Mouse (Mus musculus): Measurements from ENCODE around the gene Zap70. TPM values are rescaled to one million over a fixed set of nuclear protein-coding genes. Genes with fewer than 3 reads are reported as not detected.

Gene Zap70
- total and polyA plus RNA-seq, 2 experiments from 2014 or later = 0.08 TPM; not detected in 1

DNA sequence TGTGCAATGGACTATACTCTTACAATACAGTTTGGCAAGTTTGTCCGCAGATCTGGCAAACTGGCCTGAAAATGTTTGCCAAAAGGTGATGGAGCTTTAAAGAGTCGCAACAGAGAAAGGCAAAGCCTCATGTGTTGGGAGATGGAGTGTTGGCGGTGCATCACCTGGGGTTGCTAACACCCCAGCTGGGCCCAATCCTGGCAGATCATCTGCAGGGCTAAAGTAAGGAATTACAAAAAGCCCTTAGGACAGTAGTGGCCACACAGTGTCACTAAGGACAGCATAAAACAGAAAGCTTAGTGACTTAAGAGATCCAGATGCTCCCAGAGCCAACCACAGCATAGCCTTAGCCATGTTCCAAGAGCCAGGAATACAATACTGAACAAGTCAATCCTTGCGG is 43.2 kb downstream of the Zap70 start:
- no peak for TF ChIP-seq EP300 (IDR thresholded peaks at IDR 0.05; ENCODE audit: low read depth)
- no peak for TF ChIP-seq CTCF (IDR thresholded peaks at IDR 0.05; ENCODE audit: low read depth)
- Histone ChIP-seq H3K27me3 (ENCODE audit: control insufficient read depth, insufficient read depth, low read length) (no peaks in the 10 kb centered on the region), H3K4me1 (ENCODE audit: control insufficient read depth, insufficient read depth) (0 out of 2 replicates have a peak, but pooled peaks cover 5% of the 10 kb centered on the region), H3K9ac (replicated peaks; ENCODE audit: low read depth, low read length) (no peak overlapping the region), H3K9me3 (replicated peaks; ENCODE audit: control insufficient read depth, low read length) (no peaks in the 10 kb centered on the region), H3K36me3 (replicated peaks; ENCODE audit: control insufficient read depth, insufficient read depth, low read length) (peaks cover 83% of the 10 kb centered on the region), H3K4me3 (ENCODE audit: low read depth, low read length) (no peak overlapping the region), H3K4me2 (ENCODE audit: low read depth, low read length) (no peak overlapping the region), H3K27ac (ENCODE audit: low read depth) (no peak overlapping the region)
- 84% methylated on average over 4 of the region's 4 CpGs for WGBS
- ATAC-seq (ENCODE audit: insufficient read depth, low read depth) (no peak), DNase-seq (ENCODE audit: low spot score) (no peak)

DNA sequence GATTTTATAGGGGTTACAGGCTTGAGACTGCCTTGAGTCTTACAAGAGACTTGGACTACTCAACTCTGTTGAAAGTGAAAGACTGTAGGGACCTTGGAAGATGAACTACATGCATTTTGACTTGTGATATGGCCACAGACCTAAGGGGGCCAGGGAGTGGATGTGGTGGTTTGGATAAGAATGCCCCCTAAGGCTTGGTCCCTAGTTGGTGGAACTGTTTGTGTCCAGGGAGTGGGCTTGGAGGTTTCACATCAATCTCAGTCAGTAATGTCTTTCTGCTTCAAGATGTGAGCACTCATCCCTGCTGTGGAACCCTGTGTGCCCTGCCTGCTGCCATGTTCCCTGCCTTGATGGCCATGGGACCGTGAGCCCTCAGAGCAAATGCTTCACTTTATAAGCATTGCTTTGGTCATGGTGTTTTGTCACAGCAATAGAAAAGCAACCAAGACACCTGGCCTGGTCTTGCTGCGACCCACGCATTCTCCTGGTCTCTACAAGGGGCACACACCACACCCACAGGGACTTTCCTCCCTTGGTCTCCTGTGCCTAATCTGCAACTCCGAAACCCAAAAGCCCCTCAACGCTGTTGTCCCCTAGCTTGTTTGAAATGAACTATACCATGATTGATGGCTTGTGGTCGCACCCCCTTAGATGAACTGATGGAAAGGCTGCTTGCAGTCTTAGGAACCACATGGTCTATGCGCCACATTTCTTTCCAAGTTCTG is 44.7 kb downstream of the Zap70 start:
- Histone ChIP-seq H3K36me3 (replicated peaks; ENCODE audit: control insufficient read depth, insufficient read depth, low read length) (peaks cover 86% of the 10 kb centered on the region), H3K27me3 (ENCODE audit: control insufficient read depth, insufficient read depth, low read length) (no peaks in the 10 kb centered on the region), H3K27ac (ENCODE audit: low read depth) (no peak overlapping the region), H3K4me1 (ENCODE audit: control insufficient read depth, insufficient read depth) (no peaks in the 10 kb centered on the region), H3K4me3 (ENCODE audit: low read depth, low read length) (no peak overlapping the region), H3K9ac (replicated peaks; ENCODE audit: low read depth, low read length) (no peak overlapping the region), H3K9me3 (replicated peaks; ENCODE audit: control insufficient read depth, low read length) (no peaks in the 10 kb centered on the region), H3K4me2 (ENCODE audit: low read depth, low read length) (no peak overlapping the region)
- DNase-seq (ENCODE audit: low spot score) = no peak
- WGBS = 95% methylated on average over 7 of the region's 7 CpGs
- no peak for TF ChIP-seq EP300 (IDR thresholded peaks at IDR 0.05; ENCODE audit: low read depth)
- no peak for TF ChIP-seq CTCF (IDR thresholded peaks at IDR 0.05; ENCODE audit: low read depth)
- ATAC-seq (ENCODE audit: insufficient read depth, low read depth) = no peak

DNA sequence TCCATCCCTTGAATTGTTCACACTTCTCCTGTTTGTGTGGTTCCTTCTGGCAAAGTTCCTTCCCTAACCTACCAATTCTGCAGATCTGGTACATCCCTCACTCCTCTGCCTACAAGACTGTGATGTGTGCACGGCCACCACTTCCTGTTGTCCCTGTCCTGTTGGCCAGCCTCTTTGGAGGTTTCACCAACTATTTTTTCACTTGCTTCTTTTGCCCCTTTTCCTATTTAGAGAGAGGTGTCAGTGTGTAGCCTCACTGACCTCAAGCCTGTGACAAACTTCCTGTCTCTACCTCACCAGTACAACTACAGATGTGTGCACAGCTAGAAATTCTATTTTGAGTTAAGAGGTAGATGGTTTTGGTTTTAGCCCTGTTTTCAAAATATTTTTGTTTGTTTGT is 45.5 kb downstream of the Zap70 start:
- WGBS = 79% methylated on average over 1 of the region's 1 CpGs
- TF ChIP-seq EP300 (IDR thresholded peaks at IDR 0.05; ENCODE audit: low read depth) (no peak), CTCF (IDR thresholded peaks at IDR 0.05; ENCODE audit: low read depth) (no peak)
- no peaks in the 10 kb centered on the region for H3K27me3 ChIP-seq (ENCODE audit: control insufficient read depth, insufficient read depth, low read length)
- no peaks in the 10 kb centered on the region for H3K9me3 ChIP-seq (replicated peaks; ENCODE audit: control insufficient read depth, low read length)
- H3K4me3 ChIP-seq (ENCODE audit: low read depth, low read length) = no peak overlapping the region
- ATAC-seq (ENCODE audit: insufficient read depth, low read depth) (no peak), DNase-seq (ENCODE audit: low spot score) (no peak)
- H3K27ac ChIP-seq (ENCODE audit: low read depth) = no peak overlapping the region
- H3K4me2 ChIP-seq (ENCODE audit: low read depth, low read length) = no peak overlapping the region
- peaks cover 86% of the 10 kb centered on the region for H3K36me3 ChIP-seq (replicated peaks; ENCODE audit: control insufficient read depth, insufficient read depth, low read length)
- H3K9ac ChIP-seq (replicated peaks; ENCODE audit: low read depth, low read length) = no peak overlapping the region
- H3K4me1 ChIP-seq (ENCODE audit: control insufficient read depth, insufficient read depth) = no peaks in the 10 kb centered on the region

GRCm38 (mm10) chr1:36807782-36808565 is 46.4 kb downstream of the Zap70 start:
- H3K4me1 ChIP-seq (ENCODE audit: control insufficient read depth, insufficient read depth) = no peaks in the 10 kb centered on the region
- H3K27ac ChIP-seq (ENCODE audit: low read depth) = no peak overlapping the region
- TF ChIP-seq EP300 (IDR thresholded peaks at IDR 0.05; ENCODE audit: low read depth) = no peak
- TF ChIP-seq CTCF (IDR thresholded peaks at IDR 0.05; ENCODE audit: low read depth) = no peak
- H3K4me3 ChIP-seq (ENCODE audit: low read depth, low read length) = no peak overlapping the region
- H3K9ac ChIP-seq (replicated peaks; ENCODE audit: low read depth, low read length) = no peak overlapping the region
- DNase-seq (ENCODE audit: low spot score) = no peak
- no peaks in the 10 kb centered on the region for H3K9me3 ChIP-seq (replicated peaks; ENCODE audit: control insufficient read depth, low read length)
- no peaks in the 10 kb centered on the region for H3K27me3 ChIP-seq (ENCODE audit: control insufficient read depth, insufficient read depth, low read length)
- no peak for ATAC-seq (ENCODE audit: insufficient read depth, low read depth)
- no peak overlapping the region for H3K4me2 ChIP-seq (ENCODE audit: low read depth, low read length)
- WGBS = 93% methylated on average over 14 of the region's 14 CpGs
- H3K36me3 ChIP-seq (replicated peaks; ENCODE audit: control insufficient read depth, insufficient read depth, low read length) = peaks cover 90% of the 10 kb centered on the region

GRCm38 (mm10) chr1:36811806-36812205 is 50.2 kb downstream of the Zap70 start:
- ATAC-seq (ENCODE audit: insufficient read depth, low read depth) (no peak), DNase-seq (ENCODE audit: low spot score) (no peak)
- Histone ChIP-seq H3K4me3 (ENCODE audit: low read depth, low read length) (no peak overlapping the region), H3K9ac (replicated peaks; ENCODE audit: low read depth, low read length) (no peak overlapping the region), H3K9me3 (replicated peaks; ENCODE audit: control insufficient read depth, low read length) (no peaks in the 10 kb centered on the region), H3K4me2 (ENCODE audit: low read depth, low read length) (no peak overlapping the region), H3K4me1 (ENCODE audit: control insufficient read depth, insufficient read depth) (no peaks in the 10 kb centered on the region), H3K36me3 (replicated peaks; ENCODE audit: control insufficient read depth, insufficient read depth, low read length) (peaks cover 83% of the 10 kb centered on the region), H3K27me3 (ENCODE audit: control insufficient read depth, insufficient read depth, low read length) (no peaks in the 10 kb centered on the region), H3K27ac (ENCODE audit: low read depth) (no peak overlapping the region)
- 94% methylated on average over 7 of the region's 7 CpGs for WGBS
- TF ChIP-seq EP300 (IDR thresholded peaks at IDR 0.05; ENCODE audit: low read depth) (no peak), CTCF (IDR thresholded peaks at IDR 0.05; ENCODE audit: low read depth) (no peak)
